Mouse (Mus musculus) layer of hippocampus, postnatal 25 days (tissue): ENCODE measurements around the gene Taar7b. TPM values are rescaled to one million over a fixed set of nuclear protein-coding genes. Genes with fewer than 3 reads are reported as not detected.

Source experiments
- DNase-seq, 2 experiments: peaks; one replicate each; pipeline ENCODE4 v3.0.0; 2022; ENCODE audit warnings: mixed read lengths in 2 of 2, low spot score in 1 of 2; ENCODE audit errors: extremely low spot score in 1 of 2
- total RNA-seq, 2 experiments: library from RNA; stranded (reverse); gene quantifications; 2 replicates each; pipeline ENCODE4 v1.2.3; 2021

The Taar7b gene
- total RNA-seq, 2 experiments from 2014 or later = not detected

- no peak for DNase-seq
Observed at GRCm38 (mm10) chr10:24049210-24049609, 49.5 kb downstream of the Taar7b start, which contains the start of gene Taar7f. Gene Taar7f (plus strand): TSS chr10:24049510.

Other genes starting within 250 kb of the Taar7b start
- 100 to 1,000 TPM; 212 to 250 TPM for gene Rps12, start 212.7 kb upstream of the Taar7b start, total RNA-seq
- 10 to 100 TPM; 21.2 to 30.0 TPM for gene Slc18b1, start 203.0 kb upstream of the Taar7b start, total RNA-seq
- under 1 TPM in 1 of 2 experiments, not detected in 1; 0.26 TPM for gene Vnn3, start 148.5 kb upstream of the Taar7b start, total RNA-seq
- gene Vnn1, start 105.3 kb upstream of the Taar7b start, total RNA-seq = under 1 TPM; 0.14 to 0.39 TPM
- not detected for gene Taar1, start 79.6 kb upstream of the Taar7b start, total RNA-seq
- gene Taar2, start 61.4 kb upstream of the Taar7b start, total RNA-seq = not detected
- not detected for gene Taar3, start 50.4 kb upstream of the Taar7b start, total RNA-seq
- gene Taar4, start 39.4 kb upstream of the Taar7b start, total RNA-seq = not detected
- gene Taar5, start 29.2 kb upstream of the Taar7b start, total RNA-seq = not detected
- gene Taar6, start 14.3 kb upstream of the Taar7b start, total RNA-seq = not detected
- gene Taar7a, start 6.5 kb upstream of the Taar7b start, total RNA-seq = not detected
- not detected for gene Taar7d, start 27.3 kb downstream of the Taar7b start, total RNA-seq
- gene Taar7e, start 37.7 kb downstream of the Taar7b start, total RNA-seq = not detected
- gene Taar7f, start 49.6 kb downstream of the Taar7b start, total RNA-seq = not detected
- not detected for gene Taar8a, start 76.6 kb downstream of the Taar7b start, total RNA-seq
- gene Taar8b, start 92.4 kb downstream of the Taar7b start, total RNA-seq = not detected
- not detected for gene Taar8c, start 102.0 kb downstream of the Taar7b start, total RNA-seq
- gene Taar9, start 109.6 kb downstream of the Taar7b start, total RNA-seq = not detected
- 100 to 1,000 TPM; 130 to 131 TPM for gene Stx7, start 149.4 kb downstream of the Taar7b start, total RNA-seq
- 1 to 10 TPM; 7.5 to 8.5 TPM for gene Moxd1, start 223.6 kb downstream of the Taar7b start, total RNA-seq